In the genomic region with DNA sequence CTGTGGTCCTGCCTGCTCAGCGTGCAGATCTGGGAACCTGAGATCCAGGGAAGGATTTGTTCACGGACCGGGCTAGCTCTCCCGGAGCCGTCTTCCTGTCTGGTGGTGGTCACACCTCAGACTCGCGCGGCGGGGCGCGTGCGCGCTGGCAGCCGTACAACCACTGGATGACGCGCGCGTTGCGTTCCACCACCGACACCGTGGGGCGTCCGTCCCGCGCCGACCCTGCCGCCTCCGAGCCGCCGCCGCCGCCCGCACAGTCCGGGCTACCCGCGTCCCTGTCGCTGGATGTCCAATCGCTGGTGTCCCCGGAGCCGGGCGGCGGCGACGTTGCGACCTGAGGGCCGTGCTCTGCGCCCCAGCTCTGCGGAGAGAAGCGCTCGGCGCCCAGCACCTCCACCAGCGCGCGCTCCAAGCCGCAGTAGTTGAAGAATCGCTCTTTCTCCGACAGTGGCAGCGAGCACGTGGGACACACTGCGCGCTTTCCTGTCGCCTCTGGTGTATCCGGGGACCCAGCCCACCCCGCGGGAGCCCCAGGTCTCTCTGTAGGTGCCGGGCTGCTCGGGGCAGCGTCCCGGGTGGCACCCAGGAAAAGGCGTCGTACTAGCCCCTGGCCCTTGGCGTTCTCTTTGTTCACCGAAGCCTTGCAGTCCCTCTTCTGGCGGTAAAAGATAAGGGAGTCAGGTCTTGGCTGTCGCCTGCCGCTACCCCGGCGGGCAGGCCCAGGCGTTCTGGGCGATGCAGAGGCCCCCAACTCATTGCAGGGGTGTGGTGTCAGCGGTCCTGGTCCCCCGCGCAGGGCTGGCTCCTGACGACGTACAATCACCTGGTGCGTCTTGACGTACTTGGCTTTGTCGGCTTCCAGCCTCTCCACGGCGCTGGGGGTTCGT, we compare ENCODE assay signal across 10 mouse cellular contexts. TPM values are rescaled to one million over a fixed set of nuclear protein-coding genes. Genes with fewer than 3 reads are reported as not detected.
DNase-seq lines count a peak whose midpoint lies in the region; ATAC-seq and TF ChIP-seq lines count a peak whose summit lies in the region.
"Had no signal": no experiment of that assay in that cellular context is flagged by ENCODE, and none has a peak within 500 bp of the region (broad histone marks: within the 10 kb centered on the region; RNA-seq: fewer than 3 reads in every experiment).

No protein-coding gene starts in this region.

- H3K9ac ChIP-seq in forebrain, postnatal 0 days: peak overlapping the region; percentile 74
- peak overlapping the region; percentile 34 for H3K9ac ChIP-seq in intestine, embryonic 15.5 days
- no peak overlapping the region for H3K9ac ChIP-seq in liver, postnatal 0 days (replicated peaks)

- 0 out of 2 replicates have a peak, but pooled peaks cover 4% of the 10 kb centered on the region for H3K4me1 ChIP-seq in forebrain, postnatal 0 days (ENCODE audit: insufficient read depth)
- peaks cover 48% of the 10 kb centered on the region for H3K4me1 ChIP-seq in intestine, embryonic 15.5 days (replicated peaks)
- peaks cover 30% of the 10 kb centered on the region for H3K4me1 ChIP-seq in liver, postnatal 0 days (ENCODE audit: insufficient read depth)

- H3K4me3 ChIP-seq in gastrocnemius, adult 2 months: peak overlapping the region; percentile 76
- H3K4me3 ChIP-seq in forebrain, postnatal 0 days (ENCODE audit: low read depth, low read length): peak overlapping the region; percentile 53
- H3K4me3 ChIP-seq in intestine, embryonic 15.5 days (replicated peaks): peak overlapping the region; percentile 50
- peak overlapping the region; percentile 37 for H3K4me3 ChIP-seq in liver, postnatal 0 days (ENCODE audit: low read depth, low read length)

- no peaks in the 10 kb centered on the region for H3K9me3 ChIP-seq in forebrain, postnatal 0 days (ENCODE audit: low read length)
- no peaks in the 10 kb centered on the region for H3K9me3 ChIP-seq in intestine, embryonic 15.5 days
- H3K9me3 ChIP-seq in liver, postnatal 0 days (ENCODE audit: low read length): no peaks in the 10 kb centered on the region

- ATAC-seq in forebrain, postnatal 0 days: peak; percentile 75
- ATAC-seq in intestine, embryonic 15.5 days: 0 out of 2 replicates have a peak, but pooled peaks have one; percentile 18
- ATAC-seq in liver, postnatal 0 days: no peak
- ATAC-seq in activated CD4-positive, CD25-positive, alpha-beta regulatory T cell, adult 4 months: no peak

- no peaks in the 10 kb centered on the region for H3K36me3 ChIP-seq in forebrain, postnatal 0 days (ENCODE audit: insufficient read depth)
- no peaks in the 10 kb centered on the region for H3K36me3 ChIP-seq in intestine, embryonic 15.5 days
- H3K36me3 ChIP-seq in liver, postnatal 0 days (replicated peaks; ENCODE audit: insufficient read depth, low read length): no peaks in the 10 kb centered on the region

- intact Hi-C loops in gastrocnemius, adult 2 months (cut with DNase I): loop anchor here (2.0 to 5.0 kb wide), 2 partner anchors 39 to 121 kb away; no protein-coding TSS in a partner anchor

- peaks cover 40% of the 10 kb centered on the region for H3K27me3 ChIP-seq in forebrain, postnatal 0 days (ENCODE audit: insufficient read depth, low read length)
- peaks cover 59% of the 10 kb centered on the region for H3K27me3 ChIP-seq in intestine, embryonic 15.5 days (replicated peaks)
- peaks cover 87% of the 10 kb centered on the region for H3K27me3 ChIP-seq in liver, postnatal 0 days (ENCODE audit: insufficient read depth, low read length)

- peak; percentile 59 for DNase-seq in gastrocnemius, adult 2 months
- DNase-seq in gastrocnemius, adult 18-20 months (ENCODE audit: low spot score): no peak
- DNase-seq in ZHBTc4 (ENCODE audit: low read depth, low spot score): peak; percentile 79
- peak; percentile 85 for DNase-seq in forebrain, postnatal 0 days
- DNase-seq in liver, postnatal 0 days: no peak
- peak; percentile 42 to 52 for DNase-seq in right cerebral cortex, adult 2 months (ENCODE audit: low spot score in 2 of 2)

- peak overlapping the region; percentile 84 for H3K27ac ChIP-seq in gastrocnemius, adult 2 months
- peak overlapping the region; percentile 78 for H3K27ac ChIP-seq in forebrain, postnatal 0 days (ENCODE audit: low read depth, low read length)
- H3K27ac ChIP-seq in intestine, embryonic 15.5 days: no peak overlapping the region
- H3K27ac ChIP-seq in liver, postnatal 0 days (ENCODE audit: low read depth): no peak overlapping the region

- TF ChIP-seq EP300 in liver, postnatal 0 days (IDR thresholded peaks at IDR 0.05; ENCODE audit: low read depth): no peak

- TF ChIP-seq CTCF in gastrocnemius, adult 2 months (IDR thresholded peaks at IDR 0.05): no peak
- peak; percentile 5; the same call in 1 of the 2 replicates for TF ChIP-seq CTCF in forebrain, postnatal 0 days (IDR thresholded peaks at IDR 0.05; ENCODE audit: low read depth)
- no peak for TF ChIP-seq CTCF in liver, postnatal 0 days (IDR thresholded peaks at IDR 0.05; ENCODE audit: low read depth)

- peak overlapping the region; percentile 76 for H3K4me2 ChIP-seq in forebrain, postnatal 0 days (ENCODE audit: low read depth)
- peak overlapping the region; percentile 98 for H3K4me2 ChIP-seq in intestine, embryonic 15.5 days (replicated peaks)
- H3K4me2 ChIP-seq in liver, postnatal 0 days (ENCODE audit: low read depth, low read length): peak overlapping the region; percentile 69

- WGBS in forebrain, postnatal 0 days: under 1% methylated on average over 90 of the region's 91 CpGs
- 2% methylated on average over 91 of the region's 91 CpGs for WGBS in intestine, embryonic 15.5 days
- WGBS in liver, postnatal 0 days (ENCODE audit: insufficient replicate concordance): 3% methylated on average over 90 of the region's 91 CpGs

RNA-seq across cellular contexts. Expression of a gene that starts 2.4 kb away (rescaled TPM):
- total RNA-seq in gastrocnemius, adult 2 months (2021): 1 to 10 TPM; 1.7 to 3.1 TPM
- 1 to 10 TPM; 2.9 to 3.1 TPM for total RNA-seq in gastrocnemius, adult 18-20 months (2021)
- total RNA-seq in forebrain, postnatal 0 days (2014; rRNA removed): 14.2 and 18.3 TPM in 2 replicates
- polyA plus RNA-seq in forebrain, postnatal 0 days (2015; fragmentation: Nextera tagmentation; extraction: Ambion mirVana): 18.3 and 20.0 TPM in 2 replicates
- polyA plus RNA-seq in intestine, embryonic 15.5 days (2015; fragmentation: Nextera tagmentation; extraction: Ambion mirVana): 5.0 TPM in 2 replicates
- 1.4 and 1.5 TPM in 2 replicates for polyA plus RNA-seq in liver, postnatal 0 days (2015; fragmentation: Nextera tagmentation; extraction: Ambion mirVana)
- polyA plus RNA-seq in activated CD4-positive, CD25-positive, alpha-beta regulatory T cell, adult 4 months (2017; shearing (Covaris generic)): not detected
- total RNA-seq: MEL had no signal

RNA-seq across cellular contexts. Expression of a gene that starts 4.8 kb away (rescaled TPM):
- not detected for total RNA-seq in gastrocnemius, adult 2 months (2021)
- total RNA-seq in gastrocnemius, adult 18-20 months (2021): not detected
- not detected in 2 replicates for total RNA-seq in forebrain, postnatal 0 days (2014; rRNA removed)
- 0.25 TPM in 1 of 2 replicates, not detected in the other for polyA plus RNA-seq in forebrain, postnatal 0 days (2015; fragmentation: Nextera tagmentation; extraction: Ambion mirVana)
- polyA plus RNA-seq in intestine, embryonic 15.5 days (2015; fragmentation: Nextera tagmentation; extraction: Ambion mirVana): not detected in 2 replicates
- not detected in 2 replicates for polyA plus RNA-seq in liver, postnatal 0 days (2015; fragmentation: Nextera tagmentation; extraction: Ambion mirVana)
- not detected for polyA plus RNA-seq in activated CD4-positive, CD25-positive, alpha-beta regulatory T cell, adult 4 months (2017; shearing (Covaris generic))
- total RNA-seq: hematopoietic stem cell, adult 5-6 weeks; MEL had no signal

RNA-seq across cellular contexts. Expression of a gene that starts 6.1 kb away (rescaled TPM):
- 1 to 10 TPM; 4.8 to 6.4 TPM for total RNA-seq in gastrocnemius, adult 2 months (2021)
- 1 to 10 TPM; 4.7 to 5.7 TPM for total RNA-seq in gastrocnemius, adult 18-20 months (2021)
- 11.6 and 12.7 TPM in 2 replicates for total RNA-seq in forebrain, postnatal 0 days (2014; rRNA removed)
- polyA plus RNA-seq in forebrain, postnatal 0 days (2015; fragmentation: Nextera tagmentation; extraction: Ambion mirVana): 13.8 and 15.0 TPM in 2 replicates
- 16.4 and 16.7 TPM in 2 replicates for polyA plus RNA-seq in intestine, embryonic 15.5 days (2015; fragmentation: Nextera tagmentation; extraction: Ambion mirVana)
- polyA plus RNA-seq in liver, postnatal 0 days (2015; fragmentation: Nextera tagmentation; extraction: Ambion mirVana): 6.1 and 6.2 TPM in 2 replicates
- polyA plus RNA-seq in activated CD4-positive, CD25-positive, alpha-beta regulatory T cell, adult 4 months (2017; shearing (Covaris generic)): 1 to 10 TPM; 5.1 to 6.4 TPM

RNA-seq across cellular contexts. Expression of a gene that starts 8.0 kb away (rescaled TPM):
- total RNA-seq in gastrocnemius, adult 2 months (2021): under 1 TPM in 1 of 2 experiments, not detected in 1; 0.26 TPM
- total RNA-seq in gastrocnemius, adult 18-20 months (2021): under 1 TPM; 0.69 to 0.73 TPM
- 0.43 TPM in 1 of 2 replicates, not detected in the other for total RNA-seq in forebrain, postnatal 0 days (2014; rRNA removed)
- 0.11 and 0.33 TPM in 2 replicates for polyA plus RNA-seq in forebrain, postnatal 0 days (2015; fragmentation: Nextera tagmentation; extraction: Ambion mirVana)
- polyA plus RNA-seq in intestine, embryonic 15.5 days (2015; fragmentation: Nextera tagmentation; extraction: Ambion mirVana): 0.23 and 0.34 TPM in 2 replicates
- 0.23 and 0.33 TPM in 2 replicates for polyA plus RNA-seq in liver, postnatal 0 days (2015; fragmentation: Nextera tagmentation; extraction: Ambion mirVana)
- 1 to 10 TPM in 1 of 2 experiments, under 1 TPM in 1; 0.37 to 6.4 TPM for polyA plus RNA-seq in activated CD4-positive, CD25-positive, alpha-beta regulatory T cell, adult 4 months (2017; shearing (Covaris generic))
- total RNA-seq: hematopoietic stem cell, adult 5-6 weeks had no signal

RNA-seq across cellular contexts. Expression of a gene that starts 13.3 kb away (rescaled TPM):
- 10 to 100 TPM; 26.3 to 53.5 TPM for total RNA-seq in gastrocnemius, adult 2 months (2021)
- 10 to 100 TPM; 44.4 to 65.0 TPM for total RNA-seq in gastrocnemius, adult 18-20 months (2021)
- total RNA-seq in forebrain, postnatal 0 days (2014; rRNA removed): 0.08 TPM in 1 of 2 replicates, not detected in the other
- polyA plus RNA-seq in forebrain, postnatal 0 days (2015; fragmentation: Nextera tagmentation; extraction: Ambion mirVana): 0.18 TPM in 1 of 2 replicates, not detected in the other
- polyA plus RNA-seq in intestine, embryonic 15.5 days (2015; fragmentation: Nextera tagmentation; extraction: Ambion mirVana): 12.2 and 12.7 TPM in 2 replicates
- 0.08 and 0.20 TPM in 2 replicates for polyA plus RNA-seq in liver, postnatal 0 days (2015; fragmentation: Nextera tagmentation; extraction: Ambion mirVana)
- polyA plus RNA-seq in activated CD4-positive, CD25-positive, alpha-beta regulatory T cell, adult 4 months (2017; shearing (Covaris generic)): not detected
- total RNA-seq: hematopoietic stem cell, adult 5-6 weeks; MEL had no signal

Comparison
In these comparisons a context has a peak if more than half of its experiments do, and no peak if none do; other contexts are left out.
1. DNase-seq: peak in gastrocnemius, adult 2 months (single experiment), ZHBTc4 (single experiment), forebrain, postnatal 0 days (single experiment) and right cerebral cortex, adult 2 months (2 of 2); none in gastrocnemius, adult 18-20 months (single experiment) and liver, postnatal 0 days (single experiment).
2. H3K27ac ChIP-seq: peak in gastrocnemius, adult 2 months (single experiment) and forebrain, postnatal 0 days (single experiment); none in intestine, embryonic 15.5 days (single experiment) and liver, postnatal 0 days (single experiment).
3. ATAC-seq: peak in forebrain, postnatal 0 days (single experiment) and intestine, embryonic 15.5 days (single experiment); none in liver, postnatal 0 days (single experiment) and activated CD4-positive, CD25-positive, alpha-beta regulatory T cell, adult 4 months (single experiment).
4. Peak in every context shown above with its lines, with median percentiles within 50 percentile points of each other: H3K4me3 ChIP-seq and H3K4me2 ChIP-seq.